22 mouse cellular contexts compared by ENCODE assay signal in the genomic region with DNA sequence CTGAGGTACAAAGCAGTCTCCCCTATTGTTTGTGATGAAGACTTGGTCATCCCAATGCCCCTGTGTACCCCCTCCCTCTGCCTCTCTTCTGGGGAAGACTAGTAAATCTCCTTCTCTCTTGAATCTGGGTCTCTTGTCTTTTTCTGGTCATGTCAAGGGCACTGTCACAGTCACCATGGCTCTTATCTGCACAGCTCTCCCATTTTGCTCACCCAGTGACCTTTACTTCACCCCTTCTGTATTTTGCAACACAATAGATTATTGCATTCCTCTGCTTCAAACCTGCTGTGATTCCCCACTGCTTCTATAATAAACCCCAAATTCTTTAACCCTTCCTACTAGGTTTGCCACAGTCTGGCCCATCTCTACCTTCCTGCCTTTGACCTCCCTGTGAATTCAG.
DNase-seq lines count a peak whose midpoint lies in the region; ATAC-seq and TF ChIP-seq lines count a peak whose summit lies in the region.
"Had no signal": no experiment of that assay in that cellular context is flagged by ENCODE, and none has a peak within 500 bp of the region (broad histone marks: within the 10 kb centered on the region; RNA-seq: fewer than 3 reads in every experiment).

No protein-coding gene starts in this region.

- no peaks in the 10 kb centered on the region for H3K27me3 ChIP-seq in heart, embryonic 15.5 days
- H3K27me3 ChIP-seq in heart, adult 2 months (ENCODE audit: control insufficient read depth, insufficient read depth, low read length): no peaks in the 10 kb centered on the region
- H3K27me3 ChIP-seq: forebrain, embryonic 13.5 days; limb, embryonic 12.5 days; liver, embryonic 15.5 days; midbrain, embryonic 12.5 days; neural tube, embryonic 13.5 days had no signal

- peak; percentile 11 for DNase-seq in embryo, embryonic 10 days (ENCODE audit: low spot score)
- no peak for DNase-seq in embryo, embryonic 9.5 days (ENCODE audit: extremely low spot score)
- DNase-seq in heart, adult 2 months: no peak
- peak; percentile 41 for DNase-seq in retina, postnatal 1 day
- no peak for DNase-seq in retina, embryonic 14.5 days (ENCODE audit: low spot score)
- no peak for DNase-seq in gastrocnemius, adult 8-10 months (ENCODE audit: low spot score in 2 of 2)
- no peak for DNase-seq in left cerebral cortex, postnatal 36 days (ENCODE audit: low spot score in 2 of 2)
- DNase-seq: B cell, adult 2 months; cerebellum, adult 11-12 months; cerebellum, postnatal 14 days; gastrocnemius, postnatal 14 days; heart, postnatal 14 days; thymus, postnatal 14 days had no signal

- no peak for ATAC-seq in heart, embryonic 15.5 days (replicated peaks; ENCODE audit: insufficient number of reproducible peaks, insufficient read depth, low FRiP score, low read depth)
- ATAC-seq: forebrain, embryonic 13.5 days; hindbrain, postnatal 0 days; intestine, postnatal 0 days; lung, postnatal 0 days had no signal

- no peaks in the 10 kb centered on the region for H3K79me2 ChIP-seq in heart, adult 2 months (replicated peaks; ENCODE audit: control insufficient read depth, insufficient read depth, low read length)

- peak overlapping the region; percentile 60 for H3K27ac ChIP-seq in heart, embryonic 15.5 days
- no peak overlapping the region for H3K27ac ChIP-seq in heart, adult 2 months
- H3K27ac ChIP-seq: forebrain, embryonic 13.5 days; hindbrain, postnatal 0 days; limb, embryonic 12.5 days; liver, embryonic 15.5 days; midbrain, embryonic 12.5 days; neural tube, embryonic 13.5 days had no signal

- TF ChIP-seq POLR2A in heart, adult 2 months (IDR thresholded peaks at IDR 0.05; ENCODE audit: insufficient read depth, low read depth, low read length): no peak

- TF ChIP-seq CTCF in heart, adult 2 months (IDR thresholded peaks at IDR 0.05): no peak

- intact Hi-C loops in heart, adult 2 months (cut with DNase I): no loop called here
- intact Hi-C loops in left cerebral cortex, postnatal 36 days (cut with DNase I): no loop called here

- no peaks in the 10 kb centered on the region for H3K9me3 ChIP-seq in heart, embryonic 15.5 days (replicated peaks)
- H3K9me3 ChIP-seq: forebrain, embryonic 13.5 days; limb, embryonic 12.5 days; liver, embryonic 15.5 days; midbrain, embryonic 12.5 days; neural tube, embryonic 13.5 days had no signal

- H3K4me1 ChIP-seq in heart, embryonic 15.5 days (replicated peaks): peaks cover 24% of the 10 kb centered on the region
- H3K4me1 ChIP-seq in heart, adult 2 months (ENCODE audit: control insufficient read depth, insufficient read depth, low read length): no peaks in the 10 kb centered on the region
- H3K4me1 ChIP-seq: forebrain, embryonic 13.5 days; limb, embryonic 12.5 days; liver, embryonic 15.5 days; midbrain, embryonic 12.5 days had no signal

- no peaks in the 10 kb centered on the region for H3K36me3 ChIP-seq in heart, embryonic 15.5 days
- no peaks in the 10 kb centered on the region for H3K36me3 ChIP-seq in heart, adult 2 months (ENCODE audit: control insufficient read depth, insufficient read depth, low read length)
- H3K36me3 ChIP-seq: limb, embryonic 12.5 days; liver, embryonic 15.5 days; midbrain, embryonic 12.5 days; neural tube, embryonic 13.5 days had no signal

- no peak for TF ChIP-seq EP300 in heart, adult 2 months (IDR thresholded peaks at IDR 0.05; ENCODE audit: insufficient read depth, low read depth, low read length)

- H3K9ac ChIP-seq in heart, embryonic 15.5 days: no peak overlapping the region
- no peak overlapping the region for H3K9ac ChIP-seq in heart, adult 2 months (ENCODE audit: low read depth, low read length)
- H3K9ac ChIP-seq: forebrain, embryonic 13.5 days; limb, embryonic 12.5 days; liver, embryonic 15.5 days; midbrain, embryonic 12.5 days; neural tube, embryonic 13.5 days had no signal

- no peak overlapping the region for H3K4me2 ChIP-seq in heart, embryonic 15.5 days
- H3K4me2 ChIP-seq: forebrain, embryonic 13.5 days; limb, embryonic 12.5 days; liver, embryonic 15.5 days; midbrain, embryonic 12.5 days; neural tube, embryonic 13.5 days had no signal

- H3K4me3 ChIP-seq in heart, embryonic 15.5 days: no peak overlapping the region
- H3K4me3 ChIP-seq in heart, adult 2 months: no peak overlapping the region
- H3K4me3 ChIP-seq: forebrain, embryonic 13.5 days; limb, embryonic 12.5 days; liver, embryonic 15.5 days; midbrain, embryonic 12.5 days; neural tube, embryonic 13.5 days had no signal

Comparison
In these comparisons a context has a peak if more than half of its experiments do, and no peak if none do; other contexts are left out.
1. DNase-seq: peak in embryo, embryonic 10 days (single experiment) and retina, postnatal 1 day (single experiment); none in embryo, embryonic 9.5 days (single experiment), heart, adult 2 months (0 of 2), retina, embryonic 14.5 days (single experiment), gastrocnemius, adult 8-10 months (0 of 2) and left cerebral cortex, postnatal 36 days (0 of 2).